Mouse (Mus musculus) lung, adult 2 months (tissue): ENCODE measurements around the gene Hist1h3d.

ENCODE experiments used
- CTCF ChIP-seq: fragments of 200-500 bp; IDR thresholded peaks from 2 replicates; pipeline ENCODE4 v1.5.1; 2011; ENCODE audit warnings: mild to moderate bottlenecking, low read length, control low read depth; ENCODE audit not compliant: insufficient read depth
- POLR2A ChIP-seq: fragments of 200-500 bp; IDR thresholded peaks from 2 replicates; pipeline ENCODE4 v1.6.1; 2011; ENCODE audit warnings: low read depth, mild to moderate bottlenecking, control low read depth, low read length, borderline replicate concordance; ENCODE audit errors: extremely low read depth

DNA sequence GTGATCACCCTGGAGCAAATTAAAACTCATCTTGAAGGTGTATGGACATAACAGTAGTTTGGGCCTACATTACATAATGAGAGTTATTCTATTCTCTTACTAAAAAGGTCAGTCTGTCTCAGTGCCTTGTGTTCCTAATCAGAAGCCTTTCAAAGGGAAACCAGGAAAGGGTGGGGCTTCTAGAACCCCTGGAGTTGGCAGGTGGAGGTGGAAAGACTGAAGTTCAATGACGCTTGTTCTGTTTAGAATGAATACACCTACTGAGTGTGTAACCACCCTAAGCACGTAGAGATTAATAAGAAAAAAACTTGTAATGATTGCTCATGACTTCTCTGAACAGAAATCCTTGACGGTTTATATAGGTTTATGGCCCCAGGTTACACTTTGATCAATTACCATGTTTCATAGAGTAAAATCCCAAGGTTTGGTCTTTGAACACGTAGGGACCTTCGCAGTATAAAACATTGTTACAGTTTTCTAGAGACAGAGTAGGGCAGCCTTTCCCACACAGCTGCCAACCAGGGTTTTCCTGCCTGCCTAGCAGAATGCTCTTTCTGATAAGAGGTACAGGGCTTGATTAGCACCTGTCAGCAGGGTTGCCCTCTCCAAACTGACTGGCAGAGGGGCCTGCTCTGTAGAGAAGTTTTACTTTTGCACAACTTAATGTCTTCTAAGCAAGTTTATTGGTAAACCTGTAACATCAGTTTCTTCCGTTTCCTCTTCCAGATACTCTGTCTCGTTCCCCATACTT is 20.2 kb downstream of the Hist1h3d start:
- TF ChIP-seq POLR2A: no peak
- no peak for TF ChIP-seq CTCF
